Mouse (Mus musculus) heart, postnatal 0 days (tissue): ENCODE data around the gene Fstl4.

Experiments
- CTCF ChIP-seq: IDR thresholded peaks from 2 replicates; pipeline ENCODE4 v1.5.1; 2016; ENCODE audit warnings: antibody characterized with exemption, control low read depth, low read depth
- EP300 ChIP-seq: IDR thresholded peaks from 2 replicates; pipeline ENCODE4 v1.6.1; 2016; ENCODE audit warnings: antibody characterized with exemption, low read depth

- TF ChIP-seq CTCF (no peak), EP300 (no peak)
These were observed 36.0 kb upstream of the Fstl4 start for GRCm38 (mm10) chr11:52728479-52728878.
